Mouse (Mus musculus) lung, postnatal 10 days (tissue): Measurements from ENCODE around the gene Rhov.
A peak's percentile ranks its signal among the peaks of the same experiment; 100 is the strongest.

ENCODE experiments used
- DNase-seq: peaks from one replicate; pipeline ENCODE4 v3.0.0; 2021

The Rhov gene

GRCm38 (mm10) chr2:119270643-119271331, at the start of gene Rhov:
Gene Rhov, minus strand, starts transcription at chr2:119271272.
- DNase-seq, result peak; percentile 76

GRCm38 (mm10) chr2:119320571-119320970, 49.5 kb upstream of the Rhov start:
- no peak for DNase-seq

GRCm38 (mm10) chr2:119318043-119318710, 47.1 kb upstream of the Rhov start:
- DNase-seq, result no peak

- peak; percentile 77 for DNase-seq
These were observed 43.8 kb upstream of the Rhov start for GRCm38 (mm10) chr2:119314742-119315310.

- peak; percentile 64 for DNase-seq
These were observed 42.9 kb upstream of the Rhov start for GRCm38 (mm10) chr2:119313780-119314479.

- no peak for DNase-seq
These were observed 41.4 kb upstream of the Rhov start for GRCm38 (mm10) chr2:119312380-119312958.

GRCm38 (mm10) chr2:119311544-119311943, 40.5 kb upstream of the Rhov start:
- DNase-seq, result peak; percentile 63

GRCm38 (mm10) chr2:119304798-119305208, 33.7 kb upstream of the Rhov start:
- peak; percentile 92 for DNase-seq

- DNase-seq, result no peak
These were observed 33.3 kb upstream of the Rhov start for GRCm38 (mm10) chr2:119304391-119304790.

GRCm38 (mm10) chr2:119302876-119303275, 31.8 kb upstream of the Rhov start:
- DNase-seq, result no peak

GRCm38 (mm10) chr2:119300819-119301493, 29.9 kb upstream of the Rhov start:
- DNase-seq, result peak; percentile 87

- DNase-seq, result peak; percentile 96
These were observed 29.1 kb upstream of the Rhov start for GRCm38 (mm10) chr2:119299981-119300818.

GRCm38 (mm10) chr2:119298839-119299238, 27.8 kb upstream of the Rhov start:
- no peak for DNase-seq

- peak; percentile 85 for DNase-seq
These were observed 27.3 kb upstream of the Rhov start for GRCm38 (mm10) chr2:119298330-119298729.

- no peak for DNase-seq
These were observed 26.4 kb upstream of the Rhov start for GRCm38 (mm10) chr2:119297506-119297905.

- DNase-seq, result no peak
These were observed 25.7 kb upstream of the Rhov start for GRCm38 (mm10) chr2:119296756-119297155.

GRCm38 (mm10) chr2:119294411-119294810, 23.3 kb upstream of the Rhov start:
- no peak for DNase-seq

GRCm38 (mm10) chr2:119293776-119294390, 22.8 kb upstream of the Rhov start:
- no peak for DNase-seq

- no peak for DNase-seq
These were observed 22.2 kb upstream of the Rhov start for GRCm38 (mm10) chr2:119293311-119293710.

GRCm38 (mm10) chr2:119292852-119293251, 21.8 kb upstream of the Rhov start:
- no peak for DNase-seq

- DNase-seq, result no peak
These were observed 21.2 kb upstream of the Rhov start for GRCm38 (mm10) chr2:119292281-119292680.
